Mouse (Mus musculus) midbrain, embryonic 10.5 days (tissue): ENCODE measurements around the gene Gjb2. TPM values are rescaled to one million over a fixed set of nuclear protein-coding genes. Genes with fewer than 3 reads are reported as not detected.

Experiments used
- DNase-seq: peaks from one replicate; pipeline ENCODE4 v3.0.0-alpha.2; 2017; ENCODE audit warnings: low spot score
- H3K27ac ChIP-seq: fragments of 300-500 bp; sonication (generic); replicated peaks from 2 replicates; pipeline ENCODE4 v1.5.1; 2016; ENCODE audit warnings: mild to moderate bottlenecking
- H3K27me3 ChIP-seq: fragments of 300-500 bp; sonication (generic); 2 replicates; pipeline ENCODE4 v1.6.1; 2016; ENCODE audit warnings: low read depth, mild to moderate bottlenecking; ENCODE audit not compliant: poor library complexity, severe bottlenecking
- H3K36me3 ChIP-seq: fragments of 300-500 bp; sonication (generic); 2 replicates; pipeline ENCODE4 v1.6.1; 2016; ENCODE audit warnings: mild to moderate bottlenecking, moderate library complexity
- H3K4me1 ChIP-seq: fragments of 300-500 bp; sonication (generic); 2 replicates; pipeline ENCODE4 v1.6.1; 2016
- H3K4me3 ChIP-seq: fragments of 300-500 bp; sonication (generic); 2 replicates; pipeline ENCODE4 v1.5.1; 2016; ENCODE audit warnings: mild to moderate bottlenecking, moderate library complexity
- H3K9me3 ChIP-seq: fragments of 300-500 bp; sonication (generic); replicated peaks from 2 replicates; pipeline ENCODE4 v1.6.1; 2016; ENCODE audit warnings: mild to moderate bottlenecking
- WGBS: fragments of 180-500 bp; shearing (Covaris S2); methylation state at CpG from one replicate; pipeline ENCODE4 v1.1.7; 2016; 5-methylcytosine and 5-hydroxymethylcytosine counted together
- polyA plus RNA-seq: library from polyadenylated mRNA; unstranded; fragments of >200 nt; fragmentation: Nextera tagmentation; extraction: Ambion mirVana; gene quantifications from 2 replicates; pipeline ENCODE4 v1.2.1, GENCODE M21; 2016

Gjb2 gene
- polyA plus RNA-seq, 1 experiment from 2014 or later: 0.70 TPM

GRCm38 (mm10) chr14:57057563-57058321 lies 46.8 kb downstream of the Gjb2 start, which contains the start of gene Gja3:
Gene Gja3, minus strand, starts transcription at chr14:57058100.
- Histone ChIP-seq H3K36me3 (no peaks in the 10 kb centered on the region), H3K4me3 (peak within 1 kb of the TSS; percentile 72), H3K4me1 (peaks cover 13% of the 10 kb centered on the region), H3K9me3 (no peaks in the 10 kb centered on the region), H3K27me3 (peaks cover 60% of the 10 kb centered on the region), H3K27ac (no peak within 1 kb of the TSS)
- WGBS: under 1% methylated on average over 79 of the region's 79 CpGs
- DNase-seq: peak; percentile 56

DNA sequence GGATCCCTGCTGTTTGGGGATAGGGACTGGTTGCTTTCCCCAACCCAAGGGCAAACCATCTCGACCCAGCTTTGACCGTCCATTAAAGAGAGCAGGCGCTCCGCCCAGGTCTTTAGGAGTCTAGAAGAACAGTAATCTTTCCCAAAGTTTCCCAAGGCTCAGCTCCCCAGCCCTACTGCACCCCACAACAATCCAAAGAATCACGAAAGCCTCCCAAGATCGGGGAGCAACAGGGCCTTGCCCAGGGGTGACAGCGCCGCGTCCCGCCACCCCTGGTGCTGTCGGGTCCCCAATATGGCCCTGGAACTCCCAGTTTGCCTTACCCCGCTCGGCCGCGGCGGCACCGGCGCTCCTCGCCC lies 47.3 kb downstream of the Gjb2 start:
- Histone ChIP-seq H3K27me3 (peaks cover 60% of the 10 kb centered on the region), H3K27ac (no peak overlapping the region), H3K36me3 (no peaks in the 10 kb centered on the region), H3K9me3 (no peaks in the 10 kb centered on the region), H3K4me1 (peaks cover 13% of the 10 kb centered on the region), H3K4me3 (peak overlapping the region; percentile 72)
- 4% methylated on average over 19 of the region's 19 CpGs for WGBS
- DNase-seq: no peak

DNA sequence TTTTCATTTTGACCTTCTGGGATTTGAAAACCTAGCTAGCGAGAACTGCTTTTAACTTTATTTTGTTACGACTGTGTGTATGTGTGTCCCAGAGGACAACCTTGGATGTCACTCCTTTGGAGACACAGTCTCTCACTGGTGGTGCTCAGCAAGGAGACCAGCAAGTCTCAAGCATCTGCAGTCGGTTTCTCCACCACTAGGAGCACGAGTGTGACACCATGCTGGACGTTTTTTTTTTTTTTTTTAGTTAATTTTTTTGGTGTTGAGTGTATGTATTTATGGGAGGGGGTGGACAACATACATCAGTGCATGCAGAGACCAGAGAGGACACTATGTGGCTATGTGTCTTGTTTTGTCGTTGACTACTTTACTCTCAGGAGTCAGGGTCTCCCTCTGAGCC lies 51.8 kb downstream of the Gjb2 start:
- Histone ChIP-seq H3K4me3 (no peak overlapping the region), H3K9me3 (no peaks in the 10 kb centered on the region), H3K4me1 (peaks cover 7% of the 10 kb centered on the region), H3K27ac (no peak overlapping the region), H3K27me3 (peaks cover 41% of the 10 kb centered on the region), H3K36me3 (no peaks in the 10 kb centered on the region)
- no peak for DNase-seq
- WGBS: 73% methylated on average over 6 of the region's 6 CpGs

Other genes with a start within 250 kb of the Gjb2 start
- gene Zmym2, start 218.0 kb downstream of the Gjb2 start, polyA plus RNA-seq: 57.3 and 71.1 TPM in 2 replicates
- 0.15 TPM in 1 of 2 replicates, not detected in the other for gene Gja3, start 46.6 kb downstream of the Gjb2 start, polyA plus RNA-seq
- gene Gm4491, start 11.2 kb upstream of the Gjb2 start, polyA plus RNA-seq: not detected in 2 replicates
- gene Gjb6, start 28.9 kb upstream of the Gjb2 start, polyA plus RNA-seq: 0.38 and 0.94 TPM in 2 replicates